In genomic region chr2:122147508-122148241, GRCm38 (mm10) we compare ENCODE assay signal across 8 mouse cellular contexts. TPM values are rescaled to one million over a fixed set of nuclear protein-coding genes. Genes with fewer than 3 reads are reported as not detected.
DNase-seq lines count a peak whose midpoint lies in the region; ATAC-seq and TF ChIP-seq lines count a peak whose summit lies in the region.

TSS of gene B2m (plus strand) at chr2:122147686.

- ATAC-seq in forebrain, postnatal 0 days, result peak; percentile 100
- ATAC-seq in lung, embryonic 15.5 days (ENCODE audit: borderline replicate concordance, extremely low read depth, low FRiP score, low TSS enrichment), result peak; percentile 97

- peak; percentile 98 for DNase-seq in MEL (ENCODE audit: low read depth, low spot score)
- DNase-seq in cerebellum, adult 2 months, result peak; percentile 85 to 87
- DNase-seq in forebrain, postnatal 0 days, result peak; percentile 94
- DNase-seq in heart, postnatal 4 days, result peak; percentile 96
- DNase-seq in layer of hippocampus, adult 8-10 months (ENCODE audit: low spot score in 2 of 2), result peak; percentile 90 to 94
- peak; percentile 86 for DNase-seq in ovary, adult 18-20 months (ENCODE audit: low spot score)
- peak; percentile 97 for DNase-seq in thymus, postnatal 0 days (ENCODE audit: low spot score)

- peak within 1 kb of the TSS; percentile 75 to 97 for H3K4me3 ChIP-seq in MEL (ENCODE audit: control insufficient read depth in 1 of 2, insufficient read depth in 1 of 2, low read depth in 2 of 2, low read length in 2 of 2)
- H3K4me3 ChIP-seq in cerebellum, adult 2 months (replicated peaks; ENCODE audit: insufficient read depth, low read depth, low read length), result peak within 1 kb of the TSS; percentile 71
- H3K4me3 ChIP-seq in forebrain, postnatal 0 days (ENCODE audit: low read depth, low read length), result peak within 1 kb of the TSS; percentile 60
- H3K4me3 ChIP-seq in lung, embryonic 15.5 days, result peak within 1 kb of the TSS; percentile 54

- H3K9me3 ChIP-seq in MEL (replicated peaks; ENCODE audit: insufficient read depth, low read length), result no peaks in the 10 kb centered on the region
- H3K9me3 ChIP-seq in forebrain, postnatal 0 days (ENCODE audit: low read length), result no peaks in the 10 kb centered on the region
- H3K9me3 ChIP-seq in lung, embryonic 15.5 days, result no peaks in the 10 kb centered on the region

- H3K27ac ChIP-seq in MEL (ENCODE audit: control insufficient read depth, low read depth, low read length), result peak within 1 kb of the TSS; percentile 97
- no peak within 1 kb of the TSS for H3K27ac ChIP-seq in cerebellum, adult 2 months (ENCODE audit: insufficient read depth, low read length)
- H3K27ac ChIP-seq in forebrain, postnatal 0 days (ENCODE audit: low read depth, low read length), result 0 out of 2 replicates have a peak within 1 kb of the TSS, but pooled peaks have one; percentile 31
- H3K27ac ChIP-seq in lung, embryonic 15.5 days, result peak within 1 kb of the TSS; percentile 71

- peaks cover 35% of the 10 kb centered on the region for H3K79me2 ChIP-seq in MEL (ENCODE audit: control insufficient read depth, insufficient read depth, low read length, poor library complexity)

- no peak for TF ChIP-seq RAD21 in MEL (IDR thresholded peaks at IDR 0.05; ENCODE audit: low read depth, low read length)

- H3K36me3 ChIP-seq in MEL (ENCODE audit: control insufficient read depth in 1 of 2, insufficient read depth in 2 of 2, low read length in 2 of 2), result peaks cover 0 to 24% of the 10 kb centered on the region in 2 experiments; a peak in 3 of 4 replicates
- no peaks in the 10 kb centered on the region for H3K36me3 ChIP-seq in forebrain, postnatal 0 days (ENCODE audit: insufficient read depth)
- peaks cover 10% of the 10 kb centered on the region; the same call in 1 of the 2 replicates for H3K36me3 ChIP-seq in lung, embryonic 15.5 days

- H3K27me3 ChIP-seq in MEL (ENCODE audit: control insufficient read depth in 1 of 2, insufficient read depth in 2 of 2, low read length in 2 of 2), result no peaks in the 10 kb centered on the region
- H3K27me3 ChIP-seq in cerebellum, adult 2 months (ENCODE audit: control insufficient read depth, insufficient read depth, low read length), result no peaks in the 10 kb centered on the region
- no peaks in the 10 kb centered on the region for H3K27me3 ChIP-seq in forebrain, postnatal 0 days (ENCODE audit: insufficient read depth, low read length)
- no peaks in the 10 kb centered on the region for H3K27me3 ChIP-seq in lung, embryonic 15.5 days

- TF ChIP-seq EP300 in MEL (IDR thresholded peaks at IDR 0.05; ENCODE audit: low read depth in 1 of 2, low read length in 2 of 2), result no peak

- under 1% methylated on average over 40 of the region's 40 CpGs for WGBS in cerebellum, adult 2 months
- 1% methylated on average over 40 of the region's 40 CpGs for WGBS in forebrain, postnatal 0 days
- WGBS in lung, embryonic 15.5 days, result under 1% methylated on average over 40 of the region's 40 CpGs

- TF ChIP-seq POLR2A in MEL (IDR thresholded peaks at IDR 0.05; ENCODE audit: control insufficient read depth in 1 of 2, insufficient read depth in 1 of 2, low read depth in 1 of 2, low read length in 2 of 2, poor library complexity in 1 of 2), result peak; percentile 98 to 100
- TF ChIP-seq POLR2A in cerebellum, adult 2 months (IDR thresholded peaks at IDR 0.05; ENCODE audit: borderline replicate concordance, insufficient read depth, low read length), result peak; percentile 80; the same call in 1 of the 2 replicates

- peak within 1 kb of the TSS; percentile 95 for H3K9ac ChIP-seq in MEL (ENCODE audit: control insufficient read depth, low read depth, low read length, poor library complexity, severe bottlenecking)
- H3K9ac ChIP-seq in forebrain, postnatal 0 days, result peak within 1 kb of the TSS; percentile 62
- peak within 1 kb of the TSS; percentile 51 for H3K9ac ChIP-seq in lung, embryonic 15.5 days

- H3K4me1 ChIP-seq in MEL (ENCODE audit: control insufficient read depth in 1 of 2, insufficient read depth in 2 of 2, low read length in 2 of 2), result peaks cover 7 to 26% of the 10 kb centered on the region in 2 experiments
- no peaks in the 10 kb centered on the region for H3K4me1 ChIP-seq in cerebellum, adult 2 months (ENCODE audit: control insufficient read depth, insufficient read depth, low read length)
- H3K4me1 ChIP-seq in forebrain, postnatal 0 days (ENCODE audit: insufficient read depth), result no peaks in the 10 kb centered on the region
- H3K4me1 ChIP-seq in lung, embryonic 15.5 days, result peaks cover 9% of the 10 kb centered on the region; the same call in 1 of the 2 replicates

- TF ChIP-seq CTCF in MEL (IDR thresholded peaks at IDR 0.05 in 2 of 3, conservative IDR thresholded peaks at IDR 0.05 in 1 of 3; ENCODE audit: control insufficient read depth in 1 of 3, insufficient read depth in 1 of 3, low read depth in 2 of 3, low read length in 3 of 3, poor library complexity in 1 of 3, severe bottlenecking in 1 of 3), result no peak
- TF ChIP-seq CTCF in cerebellum, adult 2 months (IDR thresholded peaks at IDR 0.05; ENCODE audit: borderline replicate concordance, insufficient read depth, low read depth, low read length), result no peak
- no peak for TF ChIP-seq CTCF in forebrain, postnatal 0 days (IDR thresholded peaks at IDR 0.05; ENCODE audit: low read depth)

- peak within 1 kb of the TSS; percentile 87 for H3K4me2 ChIP-seq in forebrain, postnatal 0 days (ENCODE audit: low read depth)
- peak within 1 kb of the TSS; percentile 55 for H3K4me2 ChIP-seq in lung, embryonic 15.5 days

TF ChIP-seq in MEL, 35 proteins besides CTCF, POLR2A, EP300 and RAD21 (continues in another document):
- TF ChIP-seq UBTF (IDR thresholded peaks at IDR 0.05; ENCODE audit: borderline replicate concordance, insufficient read depth, low read depth, low read length) (no peak), MEF2A (IDR thresholded peaks at IDR 0.05; ENCODE audit: extremely low read depth, insufficient replicate concordance, low read depth, low read length, poor library complexity, severe bottlenecking) (no peak), ELF1 (IDR thresholded peaks at IDR 0.05; ENCODE audit: low read depth, low read length) (peak; percentile 52; the same call in 1 of the 2 replicates), ZC3H11A (IDR thresholded peaks at IDR 0.05; ENCODE audit: low read depth, low read length) (no peak), POLR2AphosphoS2 (IDR thresholded peaks at IDR 0.05; ENCODE audit: low read length) (peak; percentile 97), CHD2 (IDR thresholded peaks at IDR 0.05; ENCODE audit: low read length) (peak; percentile 96), E2F4 (IDR thresholded peaks at IDR 0.05; ENCODE audit: borderline replicate concordance, low read depth, low read length) (no peak), NELFE (IDR thresholded peaks at IDR 0.05; ENCODE audit: low read depth, low read length) (peak; percentile 100), USF1 (IDR thresholded peaks at IDR 0.05; ENCODE audit: low read depth, low read length) (no peak), ZMIZ1 (IDR thresholded peaks at IDR 0.05; ENCODE audit: low read depth, low read length) (peak; percentile 98), MYC (IDR thresholded peaks at IDR 0.05; ENCODE audit: low read depth, low read length) (no peak; the same call in 1 of the 2 replicates), ZNF384 (IDR thresholded peaks at IDR 0.05; ENCODE audit: low read depth, low read length) (no peak), NRF1 (IDR thresholded peaks at IDR 0.05; ENCODE audit: insufficient read depth, low read depth, low read length, poor library complexity, severe bottlenecking) (peak; percentile 43; the same call in 1 of the 2 replicates), SIN3A (IDR thresholded peaks at IDR 0.05; ENCODE audit: low read length) (peak; percentile 30; the same call in 1 of the 2 replicates), CHD1 (IDR thresholded peaks at IDR 0.05; ENCODE audit: low read depth, low read length) (0 out of 2 replicates have a peak, but pooled peaks have one; percentile 87), JUND (IDR thresholded peaks at IDR 0.05; ENCODE audit: low read depth, low read length) (no peak), KAT2A (conservative IDR thresholded peaks at IDR 0.05; ENCODE audit: low read depth, low read length) (no peak), SMC3 (IDR thresholded peaks at IDR 0.05; ENCODE audit: low read depth, low read length) (no peak), TCF12 (IDR thresholded peaks at IDR 0.05; ENCODE audit: low read depth, low read length) (peak; percentile 48; the same call in 1 of the 2 replicates), USF2 (IDR thresholded peaks at IDR 0.05; ENCODE audit: borderline replicate concordance in 1 of 2, insufficient read depth in 1 of 2, low read depth in 1 of 2, low read length in 2 of 2) (no peak), POLR2AphosphoS5 (IDR thresholded peaks at IDR 0.05; ENCODE audit: borderline replicate concordance, low read depth, low read length) (peak; percentile 87; the same call in 1 of the 2 replicates), TBP (IDR thresholded peaks at IDR 0.05; ENCODE audit: low read depth, low read length) (peak; percentile 99), MAZ (IDR thresholded peaks at IDR 0.05; ENCODE audit: low read depth, low read length) (peak; percentile 51; the same call in 1 of the 2 replicates), ZKSCAN1 (IDR thresholded peaks at IDR 0.05; ENCODE audit: low read depth, low read length) (no peak), GABPA (IDR thresholded peaks at IDR 0.05; ENCODE audit: low read depth, low read length) (no peak), MAFK (IDR thresholded peaks at IDR 0.05; ENCODE audit: borderline replicate concordance, low read depth, low read length) (no peak), TAL1 (IDR thresholded peaks at IDR 0.05; ENCODE audit: low read length) (no peak), RCOR1 (IDR thresholded peaks at IDR 0.05; ENCODE audit: low read depth, low read length) (no peak), ETS1 (IDR thresholded peaks at IDR 0.05; ENCODE audit: low read depth, low read length) (peak; percentile 70), MAX (IDR thresholded peaks at IDR 0.05; ENCODE audit: low read length) (peak; percentile 46; the same call in 1 of the 2 replicates)

RNA-seq across cellular contexts. Expression of gene B2m, which starts in this region (rescaled TPM):
- total RNA-seq in MEL (2012; rRNA removed), result 108 and 135 TPM in 2 replicates
- 1,000 to 10,000 TPM in 1 of 2 experiments, 100 to 1,000 TPM in 1; 229 to 1,161 TPM for polyA plus RNA-seq in MEL (2012; ENCODE audit: insufficient read depth in 1 of 2, insufficient read length in 2 of 2, low read depth in 1 of 2, low replicate concordance in 2 of 2, missing spikeins in 1 of 2)
- 146 and 152 TPM in 2 replicates for polyA plus RNA-seq in cerebellum, adult 2 months (2012; rRNA removed)
- 46.6 and 90.7 TPM in 2 replicates for total RNA-seq in forebrain, postnatal 0 days (2014; rRNA removed)
- polyA plus RNA-seq in forebrain, postnatal 0 days (2015; fragmentation: Nextera tagmentation; extraction: Ambion mirVana), result 152 and 178 TPM in 2 replicates
- total RNA-seq in heart, postnatal 4 days (2021), result 100 to 1,000 TPM; 114 to 125 TPM
- 100 to 1,000 TPM; 103 to 516 (median 252) TPM for total RNA-seq in layer of hippocampus, adult 8-10 months (2022)
- polyA plus RNA-seq in lung, embryonic 15.5 days (2015; fragmentation: Nextera tagmentation; extraction: Ambion mirVana), result 350 and 374 TPM in 2 replicates
- polyA plus RNA-seq in thymus, postnatal 0 days (2015; fragmentation: Nextera tagmentation; extraction: Ambion mirVana), result 1,787 and 1,863 TPM in 2 replicates
